Mouse (Mus musculus) heart, embryonic 15.5 days (tissue): ENCODE results near the gene Eya2. TPM values are rescaled to one million over a fixed set of nuclear protein-coding genes. Genes with fewer than 3 reads are reported as not detected.
"Not testable (repeated sequence)": the region's sequence is repeated elsewhere in the genome, so short reads cannot be mapped to it uniquely, and the experiment has no call there.

Source experiments
- ATAC-seq: fragments of 200-750 bp; cut with Nextera tagmentation; replicated peaks from 2 replicates; pipeline ENCODE4 v1.8.0; 2017; ENCODE audit warnings: low read depth, moderate TSS enrichment; ENCODE audit not compliant: insufficient number of reproducible peaks, insufficient read depth, low FRiP score
- H3K27ac ChIP-seq: fragments of 300-500 bp; sonication (generic); 2 replicates; pipeline ENCODE4 v1.5.1; 2015; ENCODE audit warnings: mild to moderate bottlenecking, inconsistent platforms
- H3K27me3 ChIP-seq: fragments of 300-500 bp; sonication (generic); 2 replicates; pipeline ENCODE4 v1.6.1; 2015; ENCODE audit warnings: inconsistent platforms
- H3K36me3 ChIP-seq: fragments of 300-500 bp; sonication (generic); 2 replicates; pipeline ENCODE4 v1.6.1; 2015; ENCODE audit warnings: mild to moderate bottlenecking, inconsistent platforms
- H3K4me1 ChIP-seq: fragments of 300-500 bp; sonication (generic); replicated peaks from 2 replicates; pipeline ENCODE4 v1.6.1; 2015; ENCODE audit warnings: inconsistent platforms
- H3K4me2 ChIP-seq: fragments of 300-500 bp; sonication (generic); 2 replicates; pipeline ENCODE4 v1.6.1; 2015; ENCODE audit warnings: inconsistent platforms, mild to moderate bottlenecking, moderate library complexity
- H3K4me3 ChIP-seq: fragments of 300-500 bp; sonication (generic); 2 replicates; pipeline ENCODE4 v1.5.1; 2015; ENCODE audit warnings: mild to moderate bottlenecking, inconsistent platforms
- H3K9ac ChIP-seq: fragments of 300-500 bp; sonication (generic); 2 replicates; pipeline ENCODE4 v1.6.1; 2015; ENCODE audit warnings: mild to moderate bottlenecking, inconsistent platforms
- H3K9me3 ChIP-seq: fragments of 300-500 bp; sonication (generic); replicated peaks from 2 replicates; pipeline ENCODE4 v1.6.1; 2016; ENCODE audit warnings: inconsistent platforms
- WGBS: fragments of 180-500 bp; shearing (Covaris S2); methylation state at CpG from one replicate; pipeline ENCODE4 v1.1.7; 2015; ENCODE audit warnings: mixed read lengths; 5-methylcytosine and 5-hydroxymethylcytosine counted together
- polyA plus RNA-seq: library from polyadenylated mRNA; unstranded; fragments of >200 nt; fragmentation: Nextera tagmentation; extraction: Ambion mirVana; gene quantifications from 2 replicates; pipeline ENCODE4 v1.2.1, GENCODE M21; 2015

The Eya2 gene
- polyA plus RNA-seq, 1 experiment from 2014 or later = 1.3 TPM

GRCm38 (mm10) chr2:165786467-165786866, 191.6 kb downstream of the Eya2 start:
- 66% methylated on average over 1 of the region's 1 CpGs for WGBS
- H3K4me2 ChIP-seq = no peak overlapping the region
- H3K9ac ChIP-seq = no peak overlapping the region
- no peak overlapping the region for H3K4me3 ChIP-seq
- H3K9me3 ChIP-seq = no peaks in the 10 kb centered on the region
- H3K4me1 ChIP-seq = peaks cover 18% of the 10 kb centered on the region
- H3K27me3 ChIP-seq = no peaks in the 10 kb centered on the region
- peaks cover 63% of the 10 kb centered on the region for H3K36me3 ChIP-seq
- ATAC-seq = no peak
- no peak overlapping the region for H3K27ac ChIP-seq

- Histone ChIP-seq H3K36me3 (peaks cover 70% of the 10 kb centered on the region), H3K27ac (peak overlapping the region; percentile 77), H3K9me3 (no peaks in the 10 kb centered on the region), H3K4me2 (no peak overlapping the region), H3K9ac (no peak overlapping the region), H3K27me3 (no peaks in the 10 kb centered on the region), H3K4me1 (peaks cover 29% of the 10 kb centered on the region), H3K4me3 (no peak overlapping the region)
- WGBS = 28% methylated on average over 11 of the region's 11 CpGs
- peak; percentile 80 for ATAC-seq
Observed at GRCm38 (mm10) chr2:165788005-165788404, 193.2 kb downstream of the Eya2 start.

GRCm38 (mm10) chr2:165788796-165789195, 194.0 kb downstream of the Eya2 start:
- H3K9ac ChIP-seq = no peak overlapping the region
- peaks cover 70% of the 10 kb centered on the region for H3K36me3 ChIP-seq
- 88% methylated on average over 9 of the region's 9 CpGs for WGBS
- H3K27me3 ChIP-seq = no peaks in the 10 kb centered on the region
- no peak overlapping the region for H3K4me3 ChIP-seq
- H3K9me3 ChIP-seq = no peaks in the 10 kb centered on the region
- no peak for ATAC-seq
- peaks cover 29% of the 10 kb centered on the region for H3K4me1 ChIP-seq
- H3K4me2 ChIP-seq = no peak overlapping the region
- no peak overlapping the region for H3K27ac ChIP-seq

- peaks cover 29% of the 10 kb centered on the region for H3K4me1 ChIP-seq
- H3K4me3 ChIP-seq = no peak overlapping the region
- no peaks in the 10 kb centered on the region for H3K9me3 ChIP-seq
- WGBS = 92% methylated on average over 3 of the region's 3 CpGs
- H3K27ac ChIP-seq = no peak overlapping the region
- H3K36me3 ChIP-seq = peaks cover 70% of the 10 kb centered on the region
- H3K9ac ChIP-seq = no peak overlapping the region
- no peaks in the 10 kb centered on the region for H3K27me3 ChIP-seq
- ATAC-seq = no peak
- H3K4me2 ChIP-seq = no peak overlapping the region
Observed at GRCm38 (mm10) chr2:165789667-165790066, 194.8 kb downstream of the Eya2 start.

GRCm38 (mm10) chr2:165791026-165791425, 196.2 kb downstream of the Eya2 start:
- Histone ChIP-seq H3K4me2 (no peak overlapping the region), H3K9me3 (no peaks in the 10 kb centered on the region), H3K27ac (no peak overlapping the region), H3K36me3 (peaks cover 66% of the 10 kb centered on the region), H3K4me1 (peaks cover 29% of the 10 kb centered on the region), H3K27me3 (no peaks in the 10 kb centered on the region), H3K9ac (no peak overlapping the region), H3K4me3 (no peak overlapping the region)
- ATAC-seq = no peak
- 60% methylated on average over 7 of the region's 7 CpGs for WGBS

GRCm38 (mm10) chr2:165791657-165792056, 196.8 kb downstream of the Eya2 start:
- peaks cover 29% of the 10 kb centered on the region for H3K4me1 ChIP-seq
- 65% methylated on average over 9 of the region's 9 CpGs for WGBS
- H3K27ac ChIP-seq = peak overlapping the region; percentile 20; the same call in 1 of the 2 replicates
- no peaks in the 10 kb centered on the region for H3K27me3 ChIP-seq
- no peak overlapping the region for H3K9ac ChIP-seq
- no peak overlapping the region for H3K4me3 ChIP-seq
- ATAC-seq = no peak
- no peak overlapping the region for H3K4me2 ChIP-seq
- peaks cover 68% of the 10 kb centered on the region for H3K36me3 ChIP-seq
- H3K9me3 ChIP-seq = no peaks in the 10 kb centered on the region

GRCm38 (mm10) chr2:165792431-165793282, 197.8 kb downstream of the Eya2 start:
- no peaks in the 10 kb centered on the region for H3K9me3 ChIP-seq
- no peak overlapping the region for H3K4me3 ChIP-seq
- peak overlapping the region; percentile 20; the same call in 1 of the 2 replicates for H3K27ac ChIP-seq
- ATAC-seq = no peak
- 65% methylated on average over 25 of the region's 25 CpGs for WGBS
- H3K27me3 ChIP-seq = no peaks in the 10 kb centered on the region
- H3K4me2 ChIP-seq = no peak overlapping the region
- peaks cover 24% of the 10 kb centered on the region for H3K4me1 ChIP-seq
- no peak overlapping the region for H3K9ac ChIP-seq
- H3K36me3 ChIP-seq = peaks cover 76% of the 10 kb centered on the region

GRCm38 (mm10) chr2:165793283-165793638, 198.4 kb downstream of the Eya2 start:
- H3K27me3 ChIP-seq = no peaks in the 10 kb centered on the region
- WGBS = 61% methylated on average over 3 of the region's 3 CpGs
- peaks cover 80% of the 10 kb centered on the region for H3K36me3 ChIP-seq
- ATAC-seq = no peak
- peaks cover 18% of the 10 kb centered on the region for H3K4me1 ChIP-seq
- H3K4me3 ChIP-seq = no peak overlapping the region
- no peak overlapping the region for H3K4me2 ChIP-seq
- H3K9ac ChIP-seq = no peak overlapping the region
- no peaks in the 10 kb centered on the region for H3K9me3 ChIP-seq
- H3K27ac ChIP-seq = no peak overlapping the region

GRCm38 (mm10) chr2:165797876-165798275, 203.0 kb downstream of the Eya2 start:
- no peaks in the 10 kb centered on the region for H3K27me3 ChIP-seq
- H3K27ac ChIP-seq = no peak overlapping the region
- H3K4me1 ChIP-seq = peaks cover under 1% of the 10 kb centered on the region; the same call in 1 of the 2 replicates
- no peak overlapping the region for H3K4me2 ChIP-seq
- WGBS = 47% methylated on average over 8 of the region's 8 CpGs
- H3K36me3 ChIP-seq = peaks cover 71% of the 10 kb centered on the region
- no peaks in the 10 kb centered on the region for H3K9me3 ChIP-seq
- no peak for ATAC-seq
- no peak overlapping the region for H3K4me3 ChIP-seq
- no peak overlapping the region for H3K9ac ChIP-seq

GRCm38 (mm10) chr2:165800174-165800573, 205.3 kb downstream of the Eya2 start:
- not testable (repeated sequence) for H3K27ac ChIP-seq, H3K4me1 ChIP-seq, H3K27me3 ChIP-seq, H3K4me3 ChIP-seq, ATAC-seq, H3K9me3 ChIP-seq, H3K9ac ChIP-seq, H3K4me2 ChIP-seq
- H3K36me3 ChIP-seq = peaks cover 65% of the 10 kb centered on the region
- WGBS = 88% methylated on average over 3 of the region's 3 CpGs

- Histone ChIP-seq H3K4me1 (no peaks in the 10 kb centered on the region), H3K4me2 (no peak overlapping the region), H3K36me3 (peaks cover 69% of the 10 kb centered on the region), H3K27me3 (no peaks in the 10 kb centered on the region), H3K9me3 (no peaks in the 10 kb centered on the region), H3K27ac (no peak overlapping the region), H3K4me3 (no peak overlapping the region), H3K9ac (no peak overlapping the region; the same call in 1 of the 2 replicates)
- WGBS = 94% methylated on average over 12 of the region's 12 CpGs
- ATAC-seq = no peak
Observed at GRCm38 (mm10) chr2:165808179-165808975, 213.5 kb downstream of the Eya2 start.
